Mouse (Mus musculus): ENCODE measurements around the gene Cdkn1a. TPM values are rescaled to one million over a fixed set of nuclear protein-coding genes. Genes with fewer than 3 reads are reported as not detected.
"Not testable (repeated sequence)": the region's sequence is repeated elsewhere in the genome, so short reads cannot be mapped to it uniquely, and the experiment has no call there.

The Cdkn1a gene
- polyA plus RNA-seq, 2 experiments: 2.6 to 7.0 TPM

- DNase-seq (ENCODE audit: low read depth in 3 of 3, low spot score in 3 of 3): no peak
Measured at GRCm38 (mm10) chr17:29096245-29096644, 5.5 kb downstream of the Cdkn1a start.

GRCm38 (mm10) chr17:29096851-29097561, 6.2 kb downstream of the Cdkn1a start:
- peaks cover 30% of the 10 kb centered on the region for H3K27me3 ChIP-seq (ENCODE audit: control insufficient read depth, insufficient read depth, low read length)
- ATAC-seq (ENCODE audit: insufficient read depth) (no peak), DNase-seq (ENCODE audit: low read depth in 3 of 3, low spot score in 3 of 3) (no peak)
- H3K9me3 ChIP-seq (ENCODE audit: control insufficient read depth, low read length): no peaks in the 10 kb centered on the region
- H3K36me3 ChIP-seq (replicated peaks; ENCODE audit: control insufficient read depth, insufficient read depth, low read depth): no peaks in the 10 kb centered on the region
- no peak overlapping the region for H3K9ac ChIP-seq (replicated peaks)
- H3K4me1 ChIP-seq (replicated peaks; ENCODE audit: control insufficient read depth in 2 of 2, insufficient read depth in 2 of 2, low read length in 1 of 2): peaks cover 1 to 4% of the 10 kb centered on the region in 2 experiments; a peak in 2 of 4 replicates
- TF ChIP-seq CTCF (IDR thresholded peaks at IDR 0.05; ENCODE audit: low read depth): no peak
- no peak for TF ChIP-seq EP300 (IDR thresholded peaks at IDR 0.05; ENCODE audit: low read depth)
- H3K27ac ChIP-seq: no peak overlapping the region
- H3K4me3 ChIP-seq (ENCODE audit: insufficient read depth in 1 of 2, low read depth in 2 of 2, low read length in 2 of 2): no peak overlapping the region
- 52% methylated on average over 7 of the region's 7 CpGs for WGBS (ENCODE audit: insufficient replicate concordance)
- H3K4me2 ChIP-seq (ENCODE audit: low read depth): no peak overlapping the region

More at GRCm38 (mm10) chr17:29096245-29096644, 5.5 kb downstream of the Cdkn1a start:
- TF ChIP-seq EP300 (IDR thresholded peaks at IDR 0.05; ENCODE audit: low read depth) (no peak), CTCF (IDR thresholded peaks at IDR 0.05; ENCODE audit: low read depth) (no peak)
- Histone ChIP-seq H3K9ac (replicated peaks) (no peak overlapping the region), H3K4me1 (replicated peaks; ENCODE audit: control insufficient read depth in 2 of 2, insufficient read depth in 2 of 2, low read length in 1 of 2) (peaks cover 1 to 4% of the 10 kb centered on the region in 2 experiments; a peak in 2 of 4 replicates), H3K36me3 (replicated peaks; ENCODE audit: control insufficient read depth, insufficient read depth, low read depth) (no peaks in the 10 kb centered on the region), H3K27ac (no peak overlapping the region), H3K4me3 (ENCODE audit: insufficient read depth in 1 of 2, low read depth in 2 of 2, low read length in 2 of 2) (no peak overlapping the region), H3K27me3 (ENCODE audit: control insufficient read depth, insufficient read depth, low read length) (peaks cover 30% of the 10 kb centered on the region), H3K9me3 (ENCODE audit: control insufficient read depth, low read length) (no peaks in the 10 kb centered on the region), H3K4me2 (ENCODE audit: low read depth) (no peak overlapping the region)
- WGBS (ENCODE audit: insufficient replicate concordance): 74% methylated on average over 6 of the region's 6 CpGs
- no peak for ATAC-seq (ENCODE audit: insufficient read depth)

- Histone ChIP-seq H3K4me3 (ENCODE audit: insufficient read depth in 1 of 2, low read depth in 2 of 2, low read length in 2 of 2) (no peak overlapping the region), H3K27me3 (ENCODE audit: control insufficient read depth, insufficient read depth, low read length) (peaks cover 18% of the 10 kb centered on the region), H3K4me1 (replicated peaks; ENCODE audit: control insufficient read depth in 2 of 2, insufficient read depth in 2 of 2, low read length in 1 of 2) (peaks cover 1 to 4% of the 10 kb centered on the region in 2 experiments; a peak in 2 of 4 replicates), H3K9me3 (ENCODE audit: control insufficient read depth, low read length) (no peaks in the 10 kb centered on the region), H3K36me3 (replicated peaks; ENCODE audit: control insufficient read depth, insufficient read depth, low read depth) (no peaks in the 10 kb centered on the region), H3K4me2 (ENCODE audit: low read depth) (no peak overlapping the region), H3K27ac (no peak overlapping the region), H3K9ac (replicated peaks) (no peak overlapping the region)
- WGBS (ENCODE audit: insufficient replicate concordance): 83% methylated on average over 24 of the region's 24 CpGs
- ATAC-seq (ENCODE audit: insufficient read depth) (no peak), DNase-seq (ENCODE audit: low read depth in 3 of 3, low spot score in 3 of 3) (no peak)
- TF ChIP-seq EP300 (IDR thresholded peaks at IDR 0.05; ENCODE audit: low read depth): no peak
- no peak for TF ChIP-seq CTCF (IDR thresholded peaks at IDR 0.05; ENCODE audit: low read depth)
Measured at GRCm38 (mm10) chr17:29098291-29098690, 7.5 kb downstream of the Cdkn1a start.

GRCm38 (mm10) chr17:29099076-29099475, 8.3 kb downstream of the Cdkn1a start:
- Histone ChIP-seq H3K27me3 (ENCODE audit: control insufficient read depth, insufficient read depth, low read length) (peaks cover 10% of the 10 kb centered on the region), H3K4me3 (ENCODE audit: insufficient read depth in 1 of 2, low read depth in 2 of 2, low read length in 2 of 2) (no peak overlapping the region), H3K9ac (replicated peaks) (no peak overlapping the region), H3K9me3 (ENCODE audit: control insufficient read depth, low read length) (no peaks in the 10 kb centered on the region), H3K36me3 (replicated peaks; ENCODE audit: control insufficient read depth, insufficient read depth, low read depth) (no peaks in the 10 kb centered on the region), H3K4me2 (ENCODE audit: low read depth) (no peak overlapping the region), H3K4me1 (replicated peaks; ENCODE audit: control insufficient read depth in 2 of 2, insufficient read depth in 2 of 2, low read length in 1 of 2) (peaks cover 1 to 4% of the 10 kb centered on the region in 2 experiments; a peak in 2 of 4 replicates), H3K27ac (no peak overlapping the region)
- DNase-seq (ENCODE audit: low read depth in 3 of 3, low spot score in 3 of 3) (no peak), ATAC-seq (ENCODE audit: insufficient read depth) (no peak)
- no peak for TF ChIP-seq CTCF (IDR thresholded peaks at IDR 0.05; ENCODE audit: low read depth)
- no peak for TF ChIP-seq EP300 (IDR thresholded peaks at IDR 0.05; ENCODE audit: low read depth)
- WGBS (ENCODE audit: insufficient replicate concordance): 35% methylated on average over 8 of the region's 8 CpGs

- H3K9me3 ChIP-seq (ENCODE audit: control insufficient read depth, low read length): no peaks in the 10 kb centered on the region
- no peak overlapping the region for H3K4me3 ChIP-seq (ENCODE audit: insufficient read depth in 1 of 2, low read depth in 2 of 2, low read length in 2 of 2)
- H3K4me1 ChIP-seq (replicated peaks; ENCODE audit: control insufficient read depth in 2 of 2, insufficient read depth in 2 of 2, low read length in 1 of 2): no peaks in the 10 kb centered on the region; a peak in 1 of 4 replicates
- H3K9ac ChIP-seq (replicated peaks): no peak overlapping the region
- H3K27me3 ChIP-seq (ENCODE audit: control insufficient read depth, insufficient read depth, low read length): no peaks in the 10 kb centered on the region
- ATAC-seq (ENCODE audit: insufficient read depth) (no peak), DNase-seq (ENCODE audit: low read depth in 3 of 3, low spot score in 3 of 3) (no peak)
- TF ChIP-seq EP300 (IDR thresholded peaks at IDR 0.05; ENCODE audit: low read depth) (no peak), CTCF (IDR thresholded peaks at IDR 0.05; ENCODE audit: low read depth) (no peak)
- 72% methylated on average over 7 of the region's 7 CpGs for WGBS (ENCODE audit: insufficient replicate concordance)
- no peaks in the 10 kb centered on the region for H3K36me3 ChIP-seq (replicated peaks; ENCODE audit: control insufficient read depth, insufficient read depth, low read depth)
- no peak overlapping the region for H3K27ac ChIP-seq
- H3K4me2 ChIP-seq (ENCODE audit: low read depth): no peak overlapping the region
Measured at GRCm38 (mm10) chr17:29100627-29101026, 9.9 kb downstream of the Cdkn1a start.

- H3K9ac ChIP-seq (replicated peaks); DNase-seq (ENCODE audit: low read depth in 3 of 3, low spot score in 3 of 3); H3K9me3 ChIP-seq (ENCODE audit: control insufficient read depth, low read length); H3K4me1 ChIP-seq (replicated peaks; ENCODE audit: control insufficient read depth in 2 of 2, insufficient read depth in 2 of 2, low read length in 1 of 2); H3K4me2 ChIP-seq (ENCODE audit: low read depth); H3K27ac ChIP-seq; ATAC-seq (ENCODE audit: insufficient read depth); H3K4me3 ChIP-seq (ENCODE audit: insufficient read depth in 1 of 2, low read depth in 2 of 2, low read length in 2 of 2); H3K36me3 ChIP-seq (replicated peaks; ENCODE audit: control insufficient read depth, insufficient read depth, low read depth); H3K27me3 ChIP-seq (ENCODE audit: control insufficient read depth, insufficient read depth, low read length): not testable (repeated sequence)
- 51% methylated on average over 6 of the region's 6 CpGs for WGBS (ENCODE audit: insufficient replicate concordance)
Measured at GRCm38 (mm10) chr17:29110356-29110755, 19.6 kb downstream of the Cdkn1a start.

Data from liver, embryonic 14.5 days (tissue).